Comparison of ENCODE assay signal across 24 mouse cellular contexts in the genomic region with DNA sequence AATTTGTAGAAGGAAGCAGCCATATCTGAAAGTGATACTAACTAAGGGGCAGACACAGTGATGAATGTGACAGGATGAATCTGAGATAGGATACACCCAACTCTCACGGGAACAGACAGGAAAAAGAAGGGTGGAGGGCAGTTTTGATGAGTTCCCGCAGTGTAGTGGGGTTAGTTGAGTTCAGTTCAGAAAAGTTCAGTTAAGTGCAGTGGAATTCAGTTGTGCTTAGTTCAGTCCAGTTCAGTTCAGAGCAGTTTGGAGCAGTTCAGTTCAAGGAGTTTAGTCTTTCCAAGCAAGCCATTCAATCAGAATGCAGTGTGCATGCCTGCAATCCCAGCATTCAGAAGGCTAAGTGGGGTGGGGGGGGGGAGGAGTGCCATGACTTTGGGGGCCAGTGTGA. TPM values are rescaled to one million over a fixed set of nuclear protein-coding genes. Genes with fewer than 3 reads are reported as not detected.
DNase-seq lines count a peak whose midpoint lies in the region; ATAC-seq and TF ChIP-seq lines count a peak whose summit lies in the region.
"Had no signal": no experiment of that assay in that cellular context is flagged by ENCODE, and none has a peak within 500 bp of the region (broad histone marks: within the 10 kb centered on the region; RNA-seq: fewer than 3 reads in every experiment).

No protein-coding gene starts in this region.

- 24% methylated on average over 2 of the region's 2 CpGs for WGBS in kidney, adult 2 months
- 44% methylated on average over 2 of the region's 2 CpGs for WGBS in kidney, embryonic 15.5 days

- no peaks in the 10 kb centered on the region for H3K4me1 ChIP-seq in kidney, adult 2 months (ENCODE audit: control insufficient read depth, insufficient read depth, low read length)
- no peaks in the 10 kb centered on the region for H3K4me1 ChIP-seq in kidney, embryonic 15.5 days

- no peaks in the 10 kb centered on the region for H3K27me3 ChIP-seq in kidney, adult 2 months (replicated peaks; ENCODE audit: control insufficient read depth, insufficient read depth, low read length)
- no peaks in the 10 kb centered on the region for H3K27me3 ChIP-seq in kidney, embryonic 15.5 days
- H3K27me3 ChIP-seq: Patski had no signal

- no peaks in the 10 kb centered on the region for H3K36me3 ChIP-seq in kidney, adult 2 months (ENCODE audit: control insufficient read depth, insufficient read depth, low read length)
- H3K36me3 ChIP-seq in kidney, embryonic 15.5 days = no peaks in the 10 kb centered on the region
- H3K36me3 ChIP-seq: G1E had no signal

- no peak for TF ChIP-seq POLR2A in kidney, adult 2 months (IDR thresholded peaks at IDR 0.05; ENCODE audit: low read depth, low read length)

- no peak overlapping the region for H3K4me2 ChIP-seq in kidney, embryonic 15.5 days

- H3K27ac ChIP-seq in kidney, adult 2 months (ENCODE audit: insufficient read depth, low read depth, low read length) = no peak overlapping the region
- no peak overlapping the region for H3K27ac ChIP-seq in kidney, embryonic 15.5 days

- H3K9ac ChIP-seq in kidney, embryonic 15.5 days = no peak overlapping the region

- ATAC-seq in kidney, embryonic 15.5 days (replicated peaks; ENCODE audit: low FRiP score) = no peak
- ATAC-seq: activated CD4-positive, CD25-positive, alpha-beta regulatory T cell, adult 4 months; CD4-positive, CD25-positive, alpha-beta regulatory T cell, adult 4 months; Patski had no signal

- no peak for TF ChIP-seq CTCF in kidney, adult 2 months (conservative IDR thresholded peaks at IDR 0.05; ENCODE audit: insufficient read depth, insufficient read length, low read depth, low read length)

- peak; percentile 30 for DNase-seq in kidney, adult 2 months
- no peak for DNase-seq in kidney, adult 18-20 months
- DNase-seq in kidney, adult 9 months = peak; percentile 20
- DNase-seq in ES-CJ7 (ENCODE audit: low read depth, low spot score) = peak; percentile 69
- DNase-seq in ZHBTc4 (ENCODE audit: low read depth, low spot score) = peak; percentile 72
- DNase-seq in adrenal gland, adult 18-20 months (ENCODE audit: low spot score in 2 of 2) = no peak
- no peak for DNase-seq in cerebellum, postnatal 10 days
- DNase-seq: adrenal gland, adult 2 months; adrenal gland, adult 8-10 months; adrenal gland, postnatal 10 days; adrenal gland, postnatal 14 days; adrenal gland, postnatal 25 days; adrenal gland, postnatal 36 days; B cell, adult 2 months; cerebellum, adult 11 months; cerebellum, adult 11-12 months; cerebellum, adult 18-20 months; cerebellum, adult 2 months; cerebellum, adult 8-10 months had no signal

- no peaks in the 10 kb centered on the region for H3K9me3 ChIP-seq in kidney, embryonic 15.5 days (replicated peaks)
- H3K9me3 ChIP-seq: G1E had no signal

- no peak overlapping the region for H3K4me3 ChIP-seq in kidney, adult 2 months (ENCODE audit: insufficient read depth, low read depth, low read length)
- no peak overlapping the region for H3K4me3 ChIP-seq in kidney, embryonic 15.5 days (replicated peaks)

RNA-seq across cellular contexts. Expression of gene Col1a1, which starts 34.8 kb away (rescaled TPM):
- 25.3 and 29.6 TPM in 2 replicates for polyA plus RNA-seq in kidney, adult 2 months (2012; rRNA removed)
- polyA plus RNA-seq in kidney, embryonic 15.5 days (2015; fragmentation: Nextera tagmentation; extraction: Ambion mirVana) = 1,101 and 1,120 TPM in 2 replicates
- 10 to 100 TPM; 20.4 to 40.2 TPM for total RNA-seq in adrenal gland, adult 18-20 months (2021)
- polyA plus RNA-seq: G1E had no signal

Comparison
In these comparisons a context has a peak if more than half of its experiments do, and no peak if none do; other contexts are left out.
1. DNase-seq: peak in kidney, adult 2 months (single experiment), kidney, adult 9 months (single experiment), ES-CJ7 (single experiment) and ZHBTc4 (single experiment); none in kidney, adult 18-20 months (single experiment), adrenal gland, adult 18-20 months (0 of 2) and cerebellum, postnatal 10 days (0 of 2).
2. RNA of gene Col1a1, which starts 34.8 kb away (polyA plus RNA-seq): 1,101 to 1,120 TPM in kidney, embryonic 15.5 days; 25.3 to 29.6 TPM in kidney, adult 2 months; every median in the first group is over 10 times any median in the second.